8 mouse cellular contexts compared by ENCODE assay signal in the genomic region with DNA sequence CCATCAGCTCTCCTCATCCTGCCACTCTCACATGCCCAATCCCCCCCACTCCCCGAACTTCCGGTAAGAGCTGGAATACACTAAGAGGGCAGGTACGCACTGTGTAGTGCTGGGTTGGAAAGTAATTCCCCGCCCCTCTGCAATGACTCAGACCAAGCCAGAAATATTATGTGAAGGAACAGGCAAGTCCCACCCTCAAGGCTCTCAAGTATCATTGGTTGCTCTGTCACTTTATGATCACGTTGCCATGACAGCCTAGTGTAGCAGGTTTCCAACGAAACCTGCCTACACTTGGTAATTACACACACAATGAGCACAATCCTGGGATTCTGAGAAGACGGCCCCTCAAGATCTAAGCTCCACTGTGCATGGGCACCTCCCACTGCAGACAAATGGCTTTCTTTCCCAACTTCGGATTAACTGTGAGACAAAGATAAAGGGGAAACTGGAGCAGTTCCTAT. TPM values are rescaled to one million over a fixed set of nuclear protein-coding genes. Genes with fewer than 3 reads are reported as not detected.
DNase-seq lines count a peak whose midpoint lies in the region; ATAC-seq and TF ChIP-seq lines count a peak whose summit lies in the region.

No protein-coding gene starts in this region.

- H3K4me2 ChIP-seq in kidney, embryonic 16.5 days (replicated peaks; ENCODE audit: low read depth, low read length), result peak overlapping the region; percentile 40
- 0 out of 2 replicates have a peak overlapping the region, but pooled peaks have one; percentile 24 for H3K4me2 ChIP-seq in limb, embryonic 11.5 days (ENCODE audit: low read depth, severe bottlenecking)
- peak overlapping the region; percentile 81 for H3K4me2 ChIP-seq in midbrain, embryonic 16.5 days (ENCODE audit: low read length)

- H3K36me3 ChIP-seq in kidney, embryonic 16.5 days (ENCODE audit: insufficient read depth, low read length), result no peaks in the 10 kb centered on the region
- no peaks in the 10 kb centered on the region for H3K36me3 ChIP-seq in limb, embryonic 11.5 days (ENCODE audit: control insufficient read depth, insufficient read depth, low read length)
- H3K36me3 ChIP-seq in midbrain, embryonic 16.5 days (ENCODE audit: control insufficient read depth, insufficient read depth, low read length), result no peaks in the 10 kb centered on the region

- peaks cover 59% of the 10 kb centered on the region for H3K4me1 ChIP-seq in kidney, embryonic 16.5 days (ENCODE audit: insufficient read depth, low read length)
- peaks cover 64% of the 10 kb centered on the region for H3K4me1 ChIP-seq in bone marrow macrophage, adult 2 months (ENCODE audit: control insufficient read depth, insufficient read depth, low read length)
- peaks cover 27% of the 10 kb centered on the region for H3K4me1 ChIP-seq in limb, embryonic 11.5 days (ENCODE audit: control insufficient read depth, insufficient read depth, low read length)
- H3K4me1 ChIP-seq in midbrain, embryonic 16.5 days (ENCODE audit: control insufficient read depth, insufficient read depth, low read length), result peaks cover 58% of the 10 kb centered on the region

- no peak for TF ChIP-seq POLR2A in bone marrow macrophage, adult 2 months (IDR thresholded peaks at IDR 0.05; ENCODE audit: borderline replicate concordance, low read depth, low read length)

- H3K27me3 ChIP-seq in kidney, embryonic 16.5 days (ENCODE audit: insufficient read depth, low read length), result no peaks in the 10 kb centered on the region
- no peaks in the 10 kb centered on the region for H3K27me3 ChIP-seq in limb, embryonic 11.5 days (ENCODE audit: control insufficient read depth, insufficient read depth, low read length)
- no peaks in the 10 kb centered on the region for H3K27me3 ChIP-seq in midbrain, embryonic 16.5 days (ENCODE audit: control insufficient read depth, insufficient read depth, low read depth, low read length)

- no peak for TF ChIP-seq CTCF in bone marrow macrophage, adult 2 months (IDR thresholded peaks at IDR 0.05; ENCODE audit: low read depth, low read length)

- ATAC-seq in kidney, embryonic 16.5 days (ENCODE audit: low FRiP score, low TSS enrichment), result peak; percentile 77
- peak; percentile 23; the same call in 1 of the 2 replicates for ATAC-seq in limb, embryonic 11.5 days (ENCODE audit: insufficient number of reproducible peaks, low FRiP score, low TSS enrichment, low read depth)
- peak; percentile 78 for ATAC-seq in midbrain, embryonic 16.5 days

- H3K9me3 ChIP-seq in kidney, embryonic 16.5 days (ENCODE audit: low read length), result no peaks in the 10 kb centered on the region
- no peaks in the 10 kb centered on the region for H3K9me3 ChIP-seq in limb, embryonic 11.5 days (ENCODE audit: control insufficient read depth, low read length)
- no peaks in the 10 kb centered on the region for H3K9me3 ChIP-seq in midbrain, embryonic 16.5 days (replicated peaks; ENCODE audit: control insufficient read depth, low read length, poor library complexity, severe bottlenecking)

- 0 out of 2 replicates have a peak overlapping the region, but pooled peaks have one; percentile 10 for H3K4me3 ChIP-seq in kidney, embryonic 16.5 days (ENCODE audit: low read length)
- H3K4me3 ChIP-seq in bone marrow macrophage, adult 2 months (ENCODE audit: insufficient read depth, low read length), result peak overlapping the region; percentile 22; the same call in 1 of the 2 replicates
- no peak overlapping the region for H3K4me3 ChIP-seq in limb, embryonic 11.5 days (ENCODE audit: low read depth, low read length)
- peak overlapping the region; percentile 44 for H3K4me3 ChIP-seq in midbrain, embryonic 16.5 days (ENCODE audit: low read depth, low read length)

- H3K9ac ChIP-seq in kidney, embryonic 16.5 days (replicated peaks; ENCODE audit: low read length), result 0 out of 2 replicates have a peak overlapping the region, but pooled peaks have one; percentile 15
- H3K9ac ChIP-seq in limb, embryonic 11.5 days (ENCODE audit: low read length), result no peak overlapping the region
- peak overlapping the region; percentile 67 for H3K9ac ChIP-seq in midbrain, embryonic 16.5 days (ENCODE audit: low read depth, low read length)

- H3K27ac ChIP-seq in kidney, embryonic 16.5 days (ENCODE audit: low read length), result peak overlapping the region; percentile 72
- peak overlapping the region; percentile 24; the same call in 1 of the 2 replicates for H3K27ac ChIP-seq in bone marrow macrophage, adult 2 months (ENCODE audit: insufficient read depth, low read depth, low read length)
- H3K27ac ChIP-seq in limb, embryonic 11.5 days (replicated peaks; ENCODE audit: low read depth, low read length), result no peak overlapping the region
- H3K27ac ChIP-seq in midbrain, embryonic 16.5 days (ENCODE audit: low read length), result peak overlapping the region; percentile 78

- DNase-seq in kidney, adult 8-10 months, result no peak
- peak; percentile 57 to 71 for DNase-seq in frontal cortex, postnatal 36 days (ENCODE audit: low spot score in 2 of 2)
- DNase-seq in limb, embryonic 11.5 days (ENCODE audit: low spot score), result no peak
- no peak for DNase-seq in spleen, postnatal 36 days (ENCODE audit: low spot score in 2 of 2)
- no peak for DNase-seq in cerebellum, postnatal 25 days

- 17% methylated on average over 8 of the region's 8 CpGs for WGBS in kidney, embryonic 16.5 days
- 59% methylated on average over 8 of the region's 8 CpGs for WGBS in limb, embryonic 11.5 days
- 29% methylated on average over 8 of the region's 8 CpGs for WGBS in midbrain, embryonic 16.5 days

RNA-seq across cellular contexts. Expression of a gene that starts 22.0 kb away (rescaled TPM):
- polyA plus RNA-seq in kidney, embryonic 16.5 days (2015; fragmentation: Nextera tagmentation; extraction: Ambion mirVana), result 7.3 and 8.2 TPM in 2 replicates
- 5.5 and 6.0 TPM in 2 replicates for polyA plus RNA-seq in bone marrow macrophage, adult 2 months (2012; ENCODE audit: insufficient read depth, insufficient read length, missing spikeins)
- 5.6 and 6.9 TPM in 2 replicates for polyA plus RNA-seq in limb, embryonic 11.5 days (2014; fragmentation: Nextera tagmentation; extraction: Ambion mirVana)
- 5.3 and 5.5 TPM in 2 replicates for polyA plus RNA-seq in midbrain, embryonic 16.5 days (2015; fragmentation: Nextera tagmentation; extraction: Ambion mirVana)

RNA-seq across cellular contexts. Expression of a gene that starts 23.0 kb away (rescaled TPM):
- polyA plus RNA-seq in kidney, embryonic 16.5 days (2015; fragmentation: Nextera tagmentation; extraction: Ambion mirVana), result 21.2 and 21.9 TPM in 2 replicates
- 4.8 and 6.9 TPM in 2 replicates for polyA plus RNA-seq in bone marrow macrophage, adult 2 months (2012; ENCODE audit: insufficient read depth, insufficient read length, missing spikeins)
- 19.2 and 21.9 TPM in 2 replicates for polyA plus RNA-seq in limb, embryonic 11.5 days (2014; fragmentation: Nextera tagmentation; extraction: Ambion mirVana)
- 55.1 and 60.1 TPM in 2 replicates for polyA plus RNA-seq in midbrain, embryonic 16.5 days (2015; fragmentation: Nextera tagmentation; extraction: Ambion mirVana)

RNA-seq across cellular contexts. Expression of a gene that starts 32.6 kb away (rescaled TPM):
- polyA plus RNA-seq in kidney, embryonic 16.5 days (2015; fragmentation: Nextera tagmentation; extraction: Ambion mirVana), result 38.3 and 39.5 TPM in 2 replicates
- 7.4 and 7.9 TPM in 2 replicates for polyA plus RNA-seq in bone marrow macrophage, adult 2 months (2012; ENCODE audit: insufficient read depth, insufficient read length, missing spikeins)
- polyA plus RNA-seq in limb, embryonic 11.5 days (2014; fragmentation: Nextera tagmentation; extraction: Ambion mirVana), result 29.0 and 32.3 TPM in 2 replicates
- polyA plus RNA-seq in midbrain, embryonic 16.5 days (2015; fragmentation: Nextera tagmentation; extraction: Ambion mirVana), result 50.7 and 51.4 TPM in 2 replicates

RNA-seq across cellular contexts. Expression of a gene that starts 40.2 kb away (rescaled TPM):
- 9.0 and 12.7 TPM in 2 replicates for polyA plus RNA-seq in kidney, embryonic 16.5 days (2015; fragmentation: Nextera tagmentation; extraction: Ambion mirVana)
- 2.1 and 2.4 TPM in 2 replicates for polyA plus RNA-seq in bone marrow macrophage, adult 2 months (2012; ENCODE audit: insufficient read depth, insufficient read length, missing spikeins)
- 0.35 TPM in 1 of 2 replicates, not detected in the other for polyA plus RNA-seq in limb, embryonic 11.5 days (2014; fragmentation: Nextera tagmentation; extraction: Ambion mirVana)
- 0.86 and 1.2 TPM in 2 replicates for polyA plus RNA-seq in midbrain, embryonic 16.5 days (2015; fragmentation: Nextera tagmentation; extraction: Ambion mirVana)

RNA-seq across cellular contexts. Expression of a gene that starts 46.6 kb away (rescaled TPM):
- polyA plus RNA-seq in kidney, embryonic 16.5 days (2015; fragmentation: Nextera tagmentation; extraction: Ambion mirVana), result 50.1 and 51.6 TPM in 2 replicates
- polyA plus RNA-seq in bone marrow macrophage, adult 2 months (2012; ENCODE audit: insufficient read depth, insufficient read length, missing spikeins), result 53.8 and 63.3 TPM in 2 replicates
- polyA plus RNA-seq in limb, embryonic 11.5 days (2014; fragmentation: Nextera tagmentation; extraction: Ambion mirVana), result 39.4 and 44.4 TPM in 2 replicates
- 117 and 132 TPM in 2 replicates for polyA plus RNA-seq in midbrain, embryonic 16.5 days (2015; fragmentation: Nextera tagmentation; extraction: Ambion mirVana)

Comparison
In these comparisons a context has a peak if more than half of its experiments do, and no peak if none do; other contexts are left out.
1. ATAC-seq: peak in every context shown above with its lines; median percentile 78 in midbrain, embryonic 16.5 days; 77 in kidney, embryonic 16.5 days; 23 in limb, embryonic 11.5 days.
2. H3K4me2 ChIP-seq: peak in every context shown above with its lines; median percentile 81 in midbrain, embryonic 16.5 days; 40 in kidney, embryonic 16.5 days; 24 in limb, embryonic 11.5 days.
3. DNase-seq: peak in frontal cortex, postnatal 36 days (2 of 2); none in kidney, adult 8-10 months (0 of 2), limb, embryonic 11.5 days (single experiment), spleen, postnatal 36 days (0 of 2) and cerebellum, postnatal 25 days (0 of 2).